Mouse (Mus musculus) layer of hippocampus, postnatal 25 days (tissue): ENCODE data around the gene Olfr960. TPM values are rescaled to one million over a fixed set of nuclear protein-coding genes. Genes with fewer than 3 reads are reported as not detected.

ENCODE experiments used
- total RNA-seq, 2 experiments: library from RNA; stranded (reverse); gene quantifications; 2 replicates each; pipeline ENCODE4 v1.2.3; 2021

Olfr960 gene
- total RNA-seq, 2 experiments from 2014 or later: not detected

Other genes with a start within 250 kb of the Olfr960 start
- gene Olfr951, start 234.0 kb upstream of the Olfr960 start, total RNA-seq: not detected
- not detected for gene Olfr952, start 194.2 kb upstream of the Olfr960 start, total RNA-seq
- gene Olfr954, start 164.7 kb upstream of the Olfr960 start, total RNA-seq: not detected
- gene Olfr955, start 149.4 kb upstream of the Olfr960 start, total RNA-seq: not detected
- not detected for gene Olfr44, start 127.4 kb upstream of the Olfr960 start, total RNA-seq
- not detected for gene Olfr957, start 105.6 kb upstream of the Olfr960 start, total RNA-seq
- gene Olfr958, start 67.3 kb upstream of the Olfr960 start, total RNA-seq: not detected
- not detected for gene Olfr959, start 45.8 kb upstream of the Olfr960 start, total RNA-seq
- 1 to 10 TPM; 3.6 to 6.4 TPM for gene AW551984, start 17.0 kb upstream of the Olfr960 start, total RNA-seq
- not detected for gene Olfr148, start 10.7 kb upstream of the Olfr960 start, total RNA-seq
- not detected for gene Olfr961, start 23.7 kb downstream of the Olfr960 start, total RNA-seq
- not detected for gene Olfr963, start 45.8 kb downstream of the Olfr960 start, total RNA-seq
- not detected for gene Olfr149, start 85.7 kb downstream of the Olfr960 start, total RNA-seq
- not detected for gene Olfr965, start 90.0 kb downstream of the Olfr960 start, total RNA-seq
- gene Olfr150, start 109.6 kb downstream of the Olfr960 start, total RNA-seq: not detected
- not detected for gene Olfr967, start 124.9 kb downstream of the Olfr960 start, total RNA-seq
- not detected for gene Olfr968, start 161.9 kb downstream of the Olfr960 start, total RNA-seq
- not detected for gene Olfr969, start 169.6 kb downstream of the Olfr960 start, total RNA-seq
- not detected for gene Olfr970, start 187.5 kb downstream of the Olfr960 start, total RNA-seq
- not detected for gene Olfr971, start 215.5 kb downstream of the Olfr960 start, total RNA-seq
- not detected for gene Olfr972, start 245.0 kb downstream of the Olfr960 start, total RNA-seq